Mouse (Mus musculus) layer of hippocampus, postnatal 10 days (tissue): ENCODE measurements around the gene Nosip. TPM values are rescaled to one million over a fixed set of nuclear protein-coding genes. Genes with fewer than 3 reads are reported as not detected.
"Not testable (repeated sequence)": the region's sequence is repeated elsewhere in the genome, so short reads cannot be mapped to it uniquely, and the experiment has no call there.

ENCODE experiments used
- DNase-seq, 2 experiments: peaks; one replicate each; pipeline ENCODE4 v3.0.0; 2021; ENCODE audit warnings: low spot score in 2 of 2
- total RNA-seq, 2 experiments: library from RNA; stranded (reverse); gene quantifications; 2 replicates each; pipeline ENCODE4 v1.2.3; 2021

Gene Nosip
- total RNA-seq, 2 experiments from 2014 or later, result 47.2 to 51.6 TPM

- DNase-seq, result not testable (repeated sequence)
Observed at GRCm38 (mm10) chr7:45110089-45110488, 47.9 kb downstream of the Nosip start.

GRCm38 (mm10) chr7:45111940-45112339 lies 49.7 kb downstream of the Nosip start:
- no peak for DNase-seq

DNA sequence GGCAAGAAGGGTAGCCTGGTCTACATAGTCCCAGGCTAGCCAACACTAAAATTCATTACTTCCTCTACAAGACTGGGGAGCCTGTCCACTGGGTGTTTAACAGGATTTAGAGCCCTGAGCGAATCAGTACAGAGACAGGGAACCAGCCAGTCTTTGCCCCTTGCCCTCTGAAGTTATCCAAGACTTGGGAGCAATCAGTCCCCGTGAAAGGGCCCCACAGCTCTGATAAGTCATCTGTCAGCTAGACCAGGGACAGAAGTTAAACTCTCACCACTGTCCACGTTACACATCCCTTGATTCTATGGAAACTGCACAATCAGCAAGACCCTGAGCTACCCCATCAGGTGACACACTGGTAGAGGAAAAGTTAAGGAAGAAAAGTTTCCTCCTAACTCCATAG lies 50.3 kb downstream of the Nosip start:
- no peak for DNase-seq

- DNase-seq, result no peak
Observed at GRCm38 (mm10) chr7:45113476-45113875, 51.2 kb downstream of the Nosip start.

DNA sequence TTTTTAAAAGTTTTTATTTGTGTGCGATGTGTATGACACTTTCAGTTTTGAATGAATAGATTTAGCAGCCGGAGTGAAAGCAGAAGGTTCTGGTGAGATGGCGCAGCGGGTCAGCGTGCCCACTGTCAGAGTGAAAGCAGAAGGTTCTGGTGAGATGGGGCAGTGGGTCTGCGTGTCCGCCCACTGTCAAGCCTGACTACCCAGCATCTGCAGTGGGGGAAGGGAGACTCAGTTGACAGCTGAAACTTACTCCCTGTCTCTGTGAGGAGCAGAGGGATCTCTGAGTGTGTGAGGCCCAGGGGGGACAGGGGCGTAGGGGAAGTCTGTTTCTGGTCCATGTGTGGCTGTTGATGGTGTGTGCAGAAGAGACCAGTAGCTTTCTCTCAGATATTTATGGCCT lies 55.3 kb downstream of the Nosip start:
- DNase-seq, result no peak

GRCm38 (mm10) chr7:45118336-45118735 lies 56.1 kb downstream of the Nosip start:
- no peak for DNase-seq

GRCm38 (mm10) chr7:45119780-45120709 lies 57.8 kb downstream of the Nosip start:
- DNase-seq, result no peak

DNA sequence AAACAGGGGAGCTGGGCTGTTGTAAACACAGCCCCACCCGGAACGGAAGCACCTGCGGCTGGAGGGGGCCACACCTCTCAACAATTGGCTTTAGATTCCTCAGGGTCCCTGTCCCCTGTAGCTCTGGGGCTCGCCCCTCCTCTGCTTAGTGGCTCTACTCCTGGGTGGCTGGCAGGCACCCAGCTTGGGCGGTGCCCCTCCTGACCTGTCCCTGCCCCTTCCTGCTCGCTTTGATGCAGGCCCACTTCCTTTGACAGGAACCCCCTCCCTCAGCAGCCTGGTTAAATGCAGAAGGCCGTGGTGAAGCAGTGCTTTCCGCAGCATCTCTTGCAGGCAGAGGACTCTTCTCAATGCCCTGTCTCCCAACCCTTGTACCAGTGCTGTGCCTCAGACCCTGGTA lies 59.2 kb downstream of the Nosip start:
- DNase-seq, result no peak

GRCm38 (mm10) chr7:45121966-45122365 lies 59.7 kb downstream of the Nosip start:
- DNase-seq, result no peak

GRCm38 (mm10) chr7:45122561-45123185 lies 60.4 kb downstream of the Nosip start:
- DNase-seq, result no peak

GRCm38 (mm10) chr7:45123186-45123570 lies 60.9 kb downstream of the Nosip start:
- no peak for DNase-seq

GRCm38 (mm10) chr7:45124224-45125143 lies 62.3 kb downstream of the Nosip start, which contains the start of gene Rps11:
Rps11 (minus strand) TSS chr7:45124439.
- DNase-seq, result peak; percentile 98 to 99

- no peak for DNase-seq
Observed at GRCm38 (mm10) chr7:45125144-45125600, 62.9 kb downstream of the Nosip start.

GRCm38 (mm10) chr7:45125649-45126048 lies 63.4 kb downstream of the Nosip start:
- DNase-seq, result not testable (repeated sequence)

GRCm38 (mm10) chr7:45126147-45126843 lies 64.1 kb downstream of the Nosip start:
- DNase-seq, result no peak

DNA sequence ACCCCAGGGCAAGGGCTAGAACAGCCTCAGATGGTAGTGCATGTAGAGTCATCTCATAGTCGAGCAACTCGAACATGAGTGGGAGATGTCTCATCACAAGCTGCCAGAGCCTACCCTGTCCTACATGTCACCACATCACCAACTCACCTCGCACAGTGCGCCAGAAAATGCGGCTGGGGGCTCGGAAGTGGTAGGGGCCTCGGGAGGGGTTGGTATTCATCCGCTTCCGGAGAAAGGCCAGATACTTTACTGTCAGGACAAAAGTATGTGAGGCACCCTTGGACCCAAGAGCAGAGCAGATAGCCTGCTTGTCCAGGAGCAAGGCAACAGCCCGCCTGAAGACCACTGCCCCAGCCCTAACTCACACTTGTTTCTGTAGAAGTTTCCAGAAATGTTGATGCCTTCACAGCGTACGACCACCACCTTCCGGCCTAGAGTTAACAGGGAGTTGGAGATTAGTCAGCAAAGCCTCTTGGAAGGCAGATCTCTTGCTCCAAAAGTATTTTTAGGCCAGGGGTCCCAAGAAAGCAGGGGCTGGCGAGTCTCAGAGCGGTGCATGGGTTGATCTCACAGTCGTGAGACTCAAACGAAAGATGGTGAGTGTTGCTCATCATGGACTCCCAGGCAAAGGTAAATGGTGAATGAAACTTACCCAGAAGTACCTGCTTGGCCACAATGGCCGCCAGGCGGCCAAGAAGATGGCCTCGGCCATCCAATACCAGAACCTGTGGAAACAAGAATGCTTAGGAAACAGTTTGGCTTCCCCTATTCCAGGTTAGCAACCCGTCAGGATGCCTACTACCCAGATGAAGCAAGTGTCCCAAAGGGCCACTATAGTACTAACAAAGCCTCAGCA lies 64.8 kb downstream of the Nosip start:
- no peak for DNase-seq
